Mouse (Mus musculus): ENCODE data around the gene Gm17490. TPM values are rescaled to one million over a fixed set of nuclear protein-coding genes. Genes with fewer than 3 reads are reported as not detected.
"Not testable (repeated sequence)": the region's sequence is repeated elsewhere in the genome, so short reads cannot be mapped to it uniquely, and the experiment has no call there.

Gm17490 gene
- total RNA-seq, 1 experiment from 2014 or later = not detected

- ATAC-seq (replicated peaks in 1 of 2; ENCODE audit: insufficient read depth in 1 of 2, low FRiP score in 2 of 2, low TSS enrichment in 1 of 2, low read depth in 1 of 2, poor library complexity in 2 of 2, severe bottlenecking in 2 of 2) = no peak
Observed at GRCm38 (mm10) chr2:11642451-11642941, 16.4 kb upstream of the Gm17490 start, which contains the start of gene Il2ra. Gene Il2ra (plus strand): TSS chr2:11642807.

- peak; percentile 92 to 96 for ATAC-seq (replicated peaks in 1 of 2; ENCODE audit: insufficient read depth in 1 of 2, low FRiP score in 2 of 2, low TSS enrichment in 1 of 2, low read depth in 1 of 2, poor library complexity in 2 of 2, severe bottlenecking in 2 of 2)
Observed at GRCm38 (mm10) chr2:11637115-11637514, 11.1 kb upstream of the Gm17490 start.

- peak; percentile 13 to 39; a peak in 2 of 4 replicates for ATAC-seq (replicated peaks in 1 of 2; ENCODE audit: insufficient read depth in 1 of 2, low FRiP score in 2 of 2, low TSS enrichment in 1 of 2, low read depth in 1 of 2, poor library complexity in 2 of 2, severe bottlenecking in 2 of 2)
Observed at GRCm38 (mm10) chr2:11636138-11636480, 10.0 kb upstream of the Gm17490 start.

- ATAC-seq (replicated peaks in 1 of 2; ENCODE audit: insufficient read depth in 1 of 2, low FRiP score in 2 of 2, low TSS enrichment in 1 of 2, low read depth in 1 of 2, poor library complexity in 2 of 2, severe bottlenecking in 2 of 2) = no peak
Observed at GRCm38 (mm10) chr2:11635471-11636137, 9.5 kb upstream of the Gm17490 start.

- ATAC-seq (replicated peaks in 1 of 2; ENCODE audit: insufficient read depth in 1 of 2, low FRiP score in 2 of 2, low TSS enrichment in 1 of 2, low read depth in 1 of 2, poor library complexity in 2 of 2, severe bottlenecking in 2 of 2) = no peak
Observed at GRCm38 (mm10) chr2:11635035-11635434, 9.0 kb upstream of the Gm17490 start.

GRCm38 (mm10) chr2:11623726-11624125, 2.3 kb downstream of the Gm17490 start:
- no peak for ATAC-seq (replicated peaks in 1 of 2; ENCODE audit: insufficient read depth in 1 of 2, low FRiP score in 2 of 2, low TSS enrichment in 1 of 2, low read depth in 1 of 2, poor library complexity in 2 of 2, severe bottlenecking in 2 of 2)

- ATAC-seq (replicated peaks in 1 of 2; ENCODE audit: insufficient read depth in 1 of 2, low FRiP score in 2 of 2, low TSS enrichment in 1 of 2, low read depth in 1 of 2, poor library complexity in 2 of 2, severe bottlenecking in 2 of 2) = no peak
Observed at GRCm38 (mm10) chr2:11623173-11623572, 2.9 kb downstream of the Gm17490 start.

GRCm38 (mm10) chr2:11619598-11619997, 6.5 kb downstream of the Gm17490 start:
- no peak for ATAC-seq (replicated peaks in 1 of 2; ENCODE audit: insufficient read depth in 1 of 2, low FRiP score in 2 of 2, low TSS enrichment in 1 of 2, low read depth in 1 of 2, poor library complexity in 2 of 2, severe bottlenecking in 2 of 2)

- no peak for ATAC-seq (replicated peaks in 1 of 2; ENCODE audit: insufficient read depth in 1 of 2, low FRiP score in 2 of 2, low TSS enrichment in 1 of 2, low read depth in 1 of 2, poor library complexity in 2 of 2, severe bottlenecking in 2 of 2)
Observed at GRCm38 (mm10) chr2:11616846-11617245, 9.2 kb downstream of the Gm17490 start.

- not testable (repeated sequence) for ATAC-seq (replicated peaks in 1 of 2; ENCODE audit: insufficient read depth in 1 of 2, low FRiP score in 2 of 2, low TSS enrichment in 1 of 2, low read depth in 1 of 2, poor library complexity in 2 of 2, severe bottlenecking in 2 of 2)
Observed at GRCm38 (mm10) chr2:11612939-11613338, 13.1 kb downstream of the Gm17490 start.

- ATAC-seq (replicated peaks in 1 of 2; ENCODE audit: insufficient read depth in 1 of 2, low FRiP score in 2 of 2, low TSS enrichment in 1 of 2, low read depth in 1 of 2, poor library complexity in 2 of 2, severe bottlenecking in 2 of 2) = not testable (repeated sequence)
Observed at GRCm38 (mm10) chr2:11606718-11607117, 19.3 kb downstream of the Gm17490 start.

- no peak for ATAC-seq (replicated peaks in 1 of 2; ENCODE audit: insufficient read depth in 1 of 2, low FRiP score in 2 of 2, low TSS enrichment in 1 of 2, low read depth in 1 of 2, poor library complexity in 2 of 2, severe bottlenecking in 2 of 2)
Observed at GRCm38 (mm10) chr2:11604911-11605310, 21.2 kb downstream of the Gm17490 start.

GRCm38 (mm10) chr2:11604053-11604452, 22.0 kb downstream of the Gm17490 start, which contains the start of gene Rbm17:
Gene Rbm17 (minus strand): TSS chr2:11604153.
- ATAC-seq (replicated peaks in 1 of 2; ENCODE audit: insufficient read depth in 1 of 2, low FRiP score in 2 of 2, low TSS enrichment in 1 of 2, low read depth in 1 of 2, poor library complexity in 2 of 2, severe bottlenecking in 2 of 2) = no peak

- ATAC-seq (replicated peaks in 1 of 2; ENCODE audit: insufficient read depth in 1 of 2, low FRiP score in 2 of 2, low TSS enrichment in 1 of 2, low read depth in 1 of 2, poor library complexity in 2 of 2, severe bottlenecking in 2 of 2) = peak; percentile 97 to 100
Observed at GRCm38 (mm10) chr2:11602506-11603489, 23.3 kb downstream of the Gm17490 start.

- ATAC-seq (replicated peaks in 1 of 2; ENCODE audit: insufficient read depth in 1 of 2, low FRiP score in 2 of 2, low TSS enrichment in 1 of 2, low read depth in 1 of 2, poor library complexity in 2 of 2, severe bottlenecking in 2 of 2) = no peak
Observed at GRCm38 (mm10) chr2:11601795-11602194, 24.3 kb downstream of the Gm17490 start.

GRCm38 (mm10) chr2:11597906-11598305, 28.2 kb downstream of the Gm17490 start:
- no peak for ATAC-seq (replicated peaks in 1 of 2; ENCODE audit: insufficient read depth in 1 of 2, low FRiP score in 2 of 2, low TSS enrichment in 1 of 2, low read depth in 1 of 2, poor library complexity in 2 of 2, severe bottlenecking in 2 of 2)

GRCm38 (mm10) chr2:11596690-11597089, 29.4 kb downstream of the Gm17490 start:
- peak in 1 of 2 experiments; percentile 12; a peak in 1 of 4 replicates for ATAC-seq (replicated peaks in 1 of 2; ENCODE audit: insufficient read depth in 1 of 2, low FRiP score in 2 of 2, low TSS enrichment in 1 of 2, low read depth in 1 of 2, poor library complexity in 2 of 2, severe bottlenecking in 2 of 2)

- no peak for ATAC-seq (replicated peaks in 1 of 2; ENCODE audit: insufficient read depth in 1 of 2, low FRiP score in 2 of 2, low TSS enrichment in 1 of 2, low read depth in 1 of 2, poor library complexity in 2 of 2, severe bottlenecking in 2 of 2)
Observed at GRCm38 (mm10) chr2:11587996-11588395, 38.1 kb downstream of the Gm17490 start.
